Mouse (Mus musculus) heart, postnatal 36 days (tissue): ENCODE results near the gene Gm436. TPM values are rescaled to one million over a fixed set of nuclear protein-coding genes. Genes with fewer than 3 reads are reported as not detected.

Experiments used
- DNase-seq, 2 experiments: peaks; one replicate each; pipeline ENCODE4 v3.0.0; 2021 to 2022
- intact Hi-C: fragments of 180-260 bp; cut with DNase I; formaldehyde crosslinking; loops from one replicate; pipeline ENCODE4 v1.15.1; 2025
- total RNA-seq, 2 experiments: library from RNA; stranded (reverse); gene quantifications; 2 replicates each; pipeline ENCODE4 v1.2.3; 2021

Gene Gm436
- total RNA-seq, result not detected

- intact Hi-C loops, result no loop called here
- no peak for DNase-seq
Observed at GRCm38 (mm10) chr4:144686268-144686667, at the start of gene Gm436. Gene Gm436, minus strand, starts transcription at chr4:144686368.

- DNase-seq, result no peak
- intact Hi-C loops, result no loop called here
Observed at GRCm38 (mm10) chr4:144721304-144721703, 35.1 kb upstream of the Gm436 start, which contains the start of gene Gm13178. Gene Gm13178, minus strand, starts transcription at chr4:144721404.

GRCm38 (mm10) chr4:144719691-144720090 lies 33.5 kb upstream of the Gm436 start:
- no peak for DNase-seq
- intact Hi-C loops, result no loop called here

- intact Hi-C loops, result no loop called here
- no peak for DNase-seq
Observed at GRCm38 (mm10) chr4:144718288-144718687, 32.1 kb upstream of the Gm436 start.

GRCm38 (mm10) chr4:144638263-144638662 lies 47.9 kb downstream of the Gm436 start:
- intact Hi-C loops, result no loop called here
- no peak for DNase-seq

Other genes with a start within 250 kb of the Gm436 start
- not detected for gene 1700012P22Rik, start 247.6 kb downstream of the Gm436 start, total RNA-seq
- gene Gm9944, start 233.1 kb downstream of the Gm436 start, total RNA-seq, result not detected
- not detected for gene Aadacl3, start 222.6 kb downstream of the Gm436 start, total RNA-seq
- not detected for gene 9430007A20Rik, start 166.5 kb downstream of the Gm436 start, total RNA-seq
- not detected for gene Gm13124, start 121.2 kb downstream of the Gm436 start, total RNA-seq
- not detected for gene Aadacl4, start 72.7 kb downstream of the Gm436 start, total RNA-seq
- gene Gm13178, start 35.0 kb upstream of the Gm436 start, total RNA-seq, result not detected
- gene Gm438, start 100.2 kb upstream of the Gm436 start, total RNA-seq, result not detected
- 100 to 1,000 TPM; 139 to 162 TPM for gene Dhrs3, start 206.5 kb upstream of the Gm436 start, total RNA-seq